Mouse (Mus musculus) right cerebral cortex, postnatal 14 days (tissue): ENCODE measurements at regions not wholly inside any gene's neighbourhood (a gene's known extent, or its start where the extent isn't known, plus 50 kb on each side); places are given as distances from the start of the nearest gene placed in this dataset.

Experiments used
- DNase-seq: peaks from one replicate; pipeline ENCODE4 v3.0.0; 2022

DNA sequence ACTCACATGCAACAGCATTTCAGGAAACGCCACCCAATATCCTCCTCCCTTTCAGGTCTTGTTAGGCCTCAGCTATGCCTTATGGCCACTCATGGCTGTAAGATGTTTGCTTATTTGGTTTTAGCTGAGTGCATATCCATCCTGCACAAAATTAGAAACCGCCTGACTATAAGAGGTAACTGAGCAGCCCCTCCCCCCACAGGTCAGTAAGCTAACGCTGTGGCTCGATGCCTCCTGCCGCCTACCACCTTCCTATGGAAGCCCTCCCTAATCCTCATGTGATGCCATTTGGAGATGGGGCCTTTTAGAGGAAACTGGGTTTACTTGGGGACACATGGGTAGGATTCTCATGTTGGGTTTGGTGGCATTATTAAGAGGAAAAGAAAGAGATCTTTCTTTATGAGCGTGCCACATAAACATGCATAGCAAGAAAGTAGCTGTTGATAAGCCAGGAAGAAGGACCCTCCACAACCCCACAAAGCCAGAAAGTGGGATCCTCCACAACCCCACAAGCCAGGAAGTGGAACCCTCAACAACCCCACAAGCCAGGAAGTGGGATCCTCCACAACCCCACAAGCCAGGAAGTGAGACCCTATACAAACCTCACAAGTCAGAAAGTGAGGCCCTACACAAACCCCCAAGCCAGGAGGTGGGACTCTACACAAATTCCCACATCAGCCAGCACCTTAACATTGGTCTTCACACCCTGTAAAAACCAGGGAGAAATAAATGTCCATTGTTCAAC lies 134.5 kb downstream of the Tmem17 start:
- DNase-seq, result no peak

DNA sequence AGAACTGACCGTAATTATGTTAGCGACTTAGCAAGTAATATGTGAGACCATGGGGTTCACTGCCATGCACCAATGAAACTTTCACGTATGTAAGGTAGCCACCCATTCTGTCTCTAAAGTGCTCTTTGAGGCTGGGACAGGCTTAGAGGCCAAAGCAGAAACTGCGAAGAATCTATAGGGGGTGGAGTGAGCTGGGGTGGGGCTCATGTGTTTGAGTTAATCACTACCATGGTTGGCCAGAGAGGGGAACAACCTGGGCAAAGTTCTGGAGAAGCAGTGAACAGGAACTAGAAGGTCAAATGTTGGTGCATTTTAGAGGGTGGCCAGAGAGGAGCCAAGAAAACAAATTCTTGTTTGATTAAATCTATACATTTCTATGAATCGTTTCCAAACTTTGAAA lies 136.4 kb downstream of the Tmem17 start:
- no peak for DNase-seq

DNA sequence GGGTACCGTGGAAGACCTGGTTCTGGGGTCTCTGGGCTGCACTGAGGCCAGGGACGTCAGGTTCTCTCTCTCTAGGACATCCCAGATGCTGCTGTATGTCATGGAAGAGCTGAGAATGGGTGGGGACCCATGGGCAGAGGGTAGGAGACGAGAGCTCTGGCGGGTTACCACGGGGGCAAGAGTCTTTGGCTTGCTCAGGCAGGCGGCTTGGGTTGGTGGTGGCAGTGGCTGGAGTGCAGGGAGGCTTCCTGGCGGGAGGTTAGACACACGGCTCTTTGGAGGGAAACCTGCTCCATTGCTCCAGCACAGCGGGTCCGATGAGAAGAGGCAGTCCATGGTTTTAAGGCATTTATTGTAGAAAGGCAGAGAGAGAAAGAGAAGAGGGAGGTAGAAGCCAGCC lies 138.9 kb downstream of the Tmem17 start:
- no peak for DNase-seq

GRCm38 (mm10) chr11:22651313-22651712 lies 139.4 kb downstream of the Tmem17 start:
- DNase-seq, result no peak

GRCm38 (mm10) chr11:22651911-22652310 lies 140.0 kb downstream of the Tmem17 start:
- no peak for DNase-seq

- DNase-seq, result no peak
These were observed 141.0 kb downstream of the Tmem17 start for GRCm38 (mm10) chr11:22652931-22653330.

DNA sequence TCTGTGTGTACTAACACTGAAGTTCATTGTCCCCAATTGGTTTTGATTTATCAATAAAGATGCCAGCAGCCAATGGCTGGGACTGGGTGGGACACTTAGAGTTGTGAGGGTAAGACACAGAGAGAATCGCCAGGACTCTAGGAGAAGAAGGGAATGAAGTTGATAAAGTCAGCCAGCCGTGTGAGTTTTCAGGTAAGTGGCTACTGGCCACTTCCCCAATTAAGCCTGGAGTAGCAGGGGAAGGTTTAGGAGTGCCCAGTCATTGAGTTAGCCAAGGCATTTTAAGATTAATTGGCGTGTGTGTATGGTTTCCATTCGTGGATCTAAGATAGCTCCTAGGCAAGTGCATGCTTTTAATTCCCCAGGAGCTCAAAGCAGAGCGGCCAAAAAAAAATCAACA lies 141.5 kb downstream of the Tmem17 start:
- no peak for DNase-seq

DNA sequence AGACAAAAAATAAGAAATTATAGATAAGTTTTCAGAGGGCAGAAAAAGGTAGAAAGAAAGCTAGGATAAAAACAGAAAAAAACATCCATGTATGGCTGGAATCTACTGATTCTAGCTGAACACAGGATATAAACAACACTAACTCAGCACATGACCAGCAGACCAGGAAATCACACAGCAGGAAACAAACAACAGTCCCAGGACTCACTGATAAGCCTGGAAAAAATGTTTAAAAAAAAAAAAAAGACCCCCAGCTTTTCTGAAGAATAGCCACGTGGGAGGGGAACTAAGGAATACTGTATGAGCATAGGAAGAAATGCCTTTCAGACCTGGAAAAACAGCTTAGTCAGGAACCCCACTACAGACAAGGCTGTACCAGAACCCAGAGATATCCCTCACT lies 145.7 kb downstream of the Tmem17 start:
- no peak for DNase-seq

- DNase-seq, result no peak
These were observed 149.2 kb downstream of the Tmem17 start for GRCm38 (mm10) chr11:22661072-22661471.

DNA sequence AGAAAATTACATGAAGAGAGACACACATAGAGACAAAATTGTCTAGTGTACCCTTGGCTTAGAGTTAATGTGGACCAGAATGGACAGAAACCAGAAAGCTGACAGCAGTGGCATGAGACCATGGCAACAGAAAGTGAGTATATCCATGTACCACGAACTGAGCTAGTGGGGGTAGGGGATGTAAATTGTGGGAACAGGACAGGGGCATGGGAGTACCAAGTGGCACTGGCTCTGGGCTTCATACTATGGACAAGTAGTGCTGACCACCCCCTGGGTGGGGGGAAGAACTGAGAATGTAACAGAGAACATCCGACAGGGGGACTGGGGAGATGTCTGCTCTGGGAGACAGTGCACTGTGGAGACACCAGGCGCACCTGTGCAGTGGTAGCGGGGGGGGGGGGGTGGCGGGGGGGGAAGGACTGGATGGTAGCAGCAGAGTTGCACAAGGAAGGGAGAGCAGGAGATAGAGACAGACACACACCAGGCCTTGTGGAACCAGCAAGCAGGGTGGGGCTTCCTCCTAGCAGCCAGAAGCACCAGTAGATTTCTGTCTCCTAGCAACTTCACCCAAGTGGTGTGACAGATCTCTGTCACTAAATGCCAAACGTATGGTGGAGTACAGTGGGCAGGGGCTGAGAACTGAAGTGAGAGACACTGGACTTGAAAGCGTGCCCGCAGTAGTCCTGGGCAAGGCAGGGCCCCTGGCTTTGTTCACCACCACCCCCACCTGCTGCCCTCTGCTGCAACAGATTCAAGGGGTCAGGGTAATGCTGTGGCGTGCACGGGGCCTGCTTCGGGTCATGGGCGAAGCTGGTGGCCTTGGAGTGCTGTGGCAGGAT lies 150.0 kb downstream of the Tmem17 start:
- DNase-seq, result no peak

- no peak for DNase-seq
These were observed 154.1 kb downstream of the Tmem17 start for GRCm38 (mm10) chr11:22665978-22666377.

- no peak for DNase-seq
These were observed 154.5 kb downstream of the Tmem17 start for GRCm38 (mm10) chr11:22666378-22666777.

GRCm38 (mm10) chr11:22668220-22668619 lies 156.3 kb downstream of the Tmem17 start:
- DNase-seq, result no peak

DNA sequence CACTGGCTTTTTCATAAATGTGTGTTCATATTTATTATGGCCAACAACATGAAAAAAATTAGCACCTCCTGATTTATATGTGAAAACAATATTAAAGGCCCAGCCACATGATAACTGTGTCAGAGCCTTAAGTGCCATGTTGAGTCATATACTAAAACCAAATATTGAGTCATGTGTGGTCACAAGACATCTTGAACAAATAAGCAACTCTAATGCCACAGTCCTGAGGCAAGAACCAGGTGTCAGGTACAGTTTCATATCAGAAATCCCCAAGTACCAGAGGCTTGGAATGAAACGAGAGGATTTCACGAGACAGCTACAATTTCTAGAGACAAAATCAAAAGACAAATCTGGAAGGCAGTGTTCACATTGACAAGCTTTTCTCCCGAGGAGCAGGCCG lies 157.4 kb downstream of the Tmem17 start:
- no peak for DNase-seq

GRCm38 (mm10) chr11:22671791-22672490 lies 160.1 kb downstream of the Tmem17 start:
- DNase-seq, result peak; percentile 14

GRCm38 (mm10) chr11:22675047-22675446 lies 163.2 kb downstream of the Tmem17 start:
- DNase-seq, result no peak

GRCm38 (mm10) chr11:22675754-22676153 lies 163.9 kb downstream of the Tmem17 start:
- no peak for DNase-seq

DNA sequence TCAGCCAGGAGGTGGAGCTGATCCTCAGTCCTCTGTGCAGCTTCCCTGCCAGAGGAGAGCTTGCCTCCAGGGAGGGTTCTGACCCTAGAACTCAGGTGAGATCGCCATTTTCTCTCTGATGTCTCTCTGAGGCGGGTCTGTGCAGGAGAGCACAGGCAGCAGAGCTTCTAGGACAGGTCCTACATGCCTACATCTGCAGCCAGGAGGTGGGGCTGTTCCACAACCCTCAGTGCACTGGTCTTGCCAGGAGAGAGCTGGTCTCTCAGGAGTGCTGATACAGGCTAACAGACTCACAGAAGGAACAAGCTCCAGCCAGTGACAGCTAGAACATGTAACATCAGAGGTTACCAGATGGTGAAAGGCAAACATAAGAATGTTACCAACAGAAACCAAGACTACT lies 165.4 kb downstream of the Tmem17 start:
- DNase-seq, result peak; percentile 11

DNA sequence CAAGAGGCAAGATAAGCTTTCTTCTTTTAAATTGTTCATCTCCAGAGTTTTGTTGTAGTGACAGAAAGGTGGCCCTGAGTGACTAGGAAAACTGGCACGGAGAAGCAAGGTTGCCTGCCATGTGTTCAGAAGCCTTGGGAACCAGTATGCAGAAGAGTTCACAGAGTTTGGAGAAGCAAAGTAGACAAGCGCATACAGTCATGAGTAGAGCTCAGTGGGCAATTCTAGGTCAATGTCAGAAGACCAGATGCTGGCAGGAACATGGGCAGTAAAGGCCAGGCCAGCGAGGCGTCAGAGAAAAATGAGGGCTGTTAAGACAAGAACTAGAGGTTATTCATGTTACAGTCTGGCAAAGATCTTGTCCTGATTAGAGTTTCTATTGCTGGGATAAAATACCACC lies 172.7 kb downstream of the Tmem17 start:
- no peak for DNase-seq

- no peak for DNase-seq
These were observed 169.9 kb downstream of the B3gnt2 start for GRCm38 (mm10) chr11:22690829-22691228.

DNA sequence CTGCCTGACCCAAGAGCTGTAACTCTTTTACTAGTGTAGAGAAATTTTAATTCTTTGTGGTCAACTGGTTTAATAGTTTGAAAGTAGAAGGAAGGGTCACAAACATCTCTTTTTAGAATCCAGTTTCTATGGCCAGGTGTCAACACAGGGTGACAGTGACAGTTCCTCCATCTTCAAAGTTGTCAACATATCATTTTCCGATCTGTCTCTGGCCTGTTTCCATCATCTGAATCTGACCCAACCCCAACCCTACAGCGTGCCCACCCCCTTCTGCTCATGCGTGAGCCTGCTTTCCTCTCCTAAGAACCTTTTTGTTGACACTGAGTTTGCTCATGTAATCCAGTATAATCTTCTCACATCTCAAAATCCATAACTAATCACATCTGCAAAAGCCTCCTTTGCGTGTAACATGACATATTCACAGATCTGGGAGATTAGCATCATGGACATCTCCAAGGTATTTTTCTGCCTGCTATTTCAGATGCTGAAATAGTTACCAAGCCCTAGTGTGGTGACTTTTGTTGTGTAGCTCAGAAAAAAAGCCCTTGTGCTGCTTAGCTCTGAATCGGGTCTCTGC lies 168.4 kb downstream of the B3gnt2 start:
- DNase-seq, result no peak

GRCm38 (mm10) chr11:22692941-22693341 lies 167.8 kb downstream of the B3gnt2 start:
- no peak for DNase-seq

- no peak for DNase-seq
These were observed 167.4 kb downstream of the B3gnt2 start for GRCm38 (mm10) chr11:22693376-22693775.
